Mouse (Mus musculus) neural tube, embryonic 12.5 days (tissue): Measurements from ENCODE around the gene 4921517D22Rik. TPM values are rescaled to one million over a fixed set of nuclear protein-coding genes. Genes with fewer than 3 reads are reported as not detected.
A peak's percentile ranks its signal among the peaks of the same experiment; 100 is the strongest.

Experiments
- ATAC-seq: fragments of 200-750 bp; cut with Nextera tagmentation; 2 replicates; pipeline ENCODE4 v1.8.0; 2017; ENCODE audit warnings: low read depth, mild to moderate bottlenecking, moderate TSS enrichment, moderate library complexity; ENCODE audit not compliant: low FRiP score
- H3K27ac ChIP-seq: fragments of 300-500 bp; sonication (generic); 2 replicates; pipeline ENCODE4 v1.5.1; 2016
- H3K27me3 ChIP-seq: fragments of 300-500 bp; sonication (generic); replicated peaks from 2 replicates; pipeline ENCODE4 v1.6.1; 2016; ENCODE audit warnings: mild to moderate bottlenecking
- H3K36me3 ChIP-seq: fragments of 300-500 bp; sonication (generic); 2 replicates; pipeline ENCODE4 v1.6.1; 2016; ENCODE audit warnings: mild to moderate bottlenecking
- H3K4me1 ChIP-seq: fragments of 300-500 bp; sonication (generic); 2 replicates; pipeline ENCODE4 v1.6.1; 2016
- H3K4me2 ChIP-seq: fragments of 300-500 bp; sonication (generic); replicated peaks from 2 replicates; pipeline ENCODE4 v1.6.1; 2016; ENCODE audit warnings: mild to moderate bottlenecking
- H3K4me3 ChIP-seq: fragments of 300-500 bp; sonication (generic); 2 replicates; pipeline ENCODE4 v1.5.1; 2016
- H3K9ac ChIP-seq: fragments of 300-500 bp; sonication (generic); 2 replicates; pipeline ENCODE4 v1.6.1; 2016; ENCODE audit warnings: mild to moderate bottlenecking
- H3K9me3 ChIP-seq: fragments of 300-500 bp; sonication (generic); 2 replicates; pipeline ENCODE4 v1.6.1; 2016; ENCODE audit warnings: mild to moderate bottlenecking
- WGBS: fragments of 180-500 bp; shearing (Covaris S2); methylation state at CpG from one replicate; pipeline ENCODE4 v1.1.7; 2016; 5-methylcytosine and 5-hydroxymethylcytosine counted together
- polyA plus RNA-seq: library from polyadenylated mRNA; unstranded; fragments of >200 nt; fragmentation: Nextera tagmentation; extraction: Ambion mirVana; gene quantifications from 2 replicates; pipeline ENCODE4 v1.2.1, GENCODE M21; 2016

Gene 4921517D22Rik
- polyA plus RNA-seq, 1 experiment from 2014 or later: not detected

DNA sequence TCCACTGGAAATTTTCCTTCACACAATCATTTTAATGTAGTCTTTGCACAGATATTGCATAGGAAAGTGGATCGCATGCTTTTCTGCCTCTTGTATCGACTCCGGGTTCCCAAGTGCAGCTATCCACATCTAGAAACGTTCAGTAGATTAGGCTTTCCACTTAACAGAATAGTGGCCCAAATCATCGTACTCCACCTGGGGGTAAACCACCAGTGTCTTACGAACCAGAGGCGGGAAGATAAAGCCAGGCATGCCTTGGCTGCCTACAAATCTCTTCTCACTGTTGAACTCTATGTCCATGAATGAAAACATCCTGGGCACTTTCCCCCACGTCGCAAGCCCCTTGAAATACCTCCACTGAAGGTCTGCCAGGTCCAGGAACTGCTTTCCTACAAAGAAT is 4.6 kb downstream of the 4921517D22Rik start:
- ATAC-seq: no peak
- peaks cover 2% of the 10 kb centered on the region; the same call in 1 of the 2 replicates for H3K4me1 ChIP-seq
- WGBS: 90% methylated on average over 9 of the region's 9 CpGs
- 0 out of 2 replicates have a peak, but pooled peaks cover 4% of the 10 kb centered on the region for H3K9me3 ChIP-seq
- H3K36me3 ChIP-seq: no peaks in the 10 kb centered on the region
- H3K27me3 ChIP-seq: no peaks in the 10 kb centered on the region
- no peak overlapping the region for H3K27ac ChIP-seq
- no peak overlapping the region for H3K9ac ChIP-seq
- no peak overlapping the region for H3K4me2 ChIP-seq
- no peak overlapping the region for H3K4me3 ChIP-seq

DNA sequence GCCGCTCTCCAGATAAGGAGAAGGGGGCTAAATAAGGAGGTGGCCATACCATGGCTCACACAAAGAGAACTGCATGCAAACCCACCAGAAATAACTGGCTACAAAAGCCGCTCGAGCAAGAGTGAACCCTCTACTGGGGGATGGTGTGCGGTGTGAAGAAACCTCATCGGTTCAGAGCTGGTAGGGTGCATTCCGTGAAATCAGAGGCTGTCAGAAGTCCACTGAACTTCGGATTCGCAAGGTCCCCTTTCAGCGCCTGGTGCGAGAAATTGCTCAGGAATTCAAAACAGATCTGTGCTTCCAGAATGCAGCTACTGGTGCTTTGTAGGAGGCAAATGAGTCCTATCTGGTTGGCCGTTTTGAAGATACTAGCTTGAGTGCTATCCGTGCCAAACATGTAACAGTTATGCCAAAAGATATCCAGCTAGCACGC is 5.6 kb downstream of the 4921517D22Rik start:
- Histone ChIP-seq H3K4me2 (no peak overlapping the region), H3K4me3 (no peak overlapping the region), H3K27me3 (no peaks in the 10 kb centered on the region), H3K27ac (no peak overlapping the region), H3K9me3 (0 out of 2 replicates have a peak, but pooled peaks cover 4% of the 10 kb centered on the region), H3K36me3 (no peaks in the 10 kb centered on the region), H3K4me1 (peaks cover 2% of the 10 kb centered on the region; the same call in 1 of the 2 replicates), H3K9ac (no peak overlapping the region)
- no peak for ATAC-seq
- 75% methylated on average over 13 of the region's 13 CpGs for WGBS

DNA sequence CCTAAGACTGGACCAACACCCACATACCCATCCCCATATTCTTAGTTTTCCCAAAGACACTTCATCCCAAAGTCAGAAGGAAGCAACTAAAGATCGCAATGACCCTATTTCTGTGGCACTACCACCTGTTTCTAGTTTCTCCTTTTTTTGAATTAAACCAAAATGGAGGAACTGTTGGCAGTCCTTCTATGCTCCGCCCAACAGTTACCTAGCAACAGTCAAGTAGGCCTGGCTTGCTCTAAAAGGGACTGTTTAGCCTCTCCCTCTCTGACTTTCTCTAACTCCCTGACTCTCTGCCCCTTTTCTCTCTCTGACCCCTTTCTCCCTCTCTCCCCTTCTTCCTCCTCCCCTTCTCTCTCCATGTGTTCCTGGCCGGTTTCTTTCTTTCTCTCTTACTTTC is 8.7 kb downstream of the 4921517D22Rik start:
- no peak overlapping the region for H3K9ac ChIP-seq
- WGBS: 87% methylated on average over 3 of the region's 3 CpGs
- H3K9me3 ChIP-seq: no peaks in the 10 kb centered on the region
- no peak overlapping the region for H3K4me3 ChIP-seq
- no peak overlapping the region for H3K27ac ChIP-seq
- no peaks in the 10 kb centered on the region for H3K27me3 ChIP-seq
- H3K4me1 ChIP-seq: no peaks in the 10 kb centered on the region
- no peak for ATAC-seq
- no peak overlapping the region for H3K4me2 ChIP-seq
- H3K36me3 ChIP-seq: no peaks in the 10 kb centered on the region

DNA sequence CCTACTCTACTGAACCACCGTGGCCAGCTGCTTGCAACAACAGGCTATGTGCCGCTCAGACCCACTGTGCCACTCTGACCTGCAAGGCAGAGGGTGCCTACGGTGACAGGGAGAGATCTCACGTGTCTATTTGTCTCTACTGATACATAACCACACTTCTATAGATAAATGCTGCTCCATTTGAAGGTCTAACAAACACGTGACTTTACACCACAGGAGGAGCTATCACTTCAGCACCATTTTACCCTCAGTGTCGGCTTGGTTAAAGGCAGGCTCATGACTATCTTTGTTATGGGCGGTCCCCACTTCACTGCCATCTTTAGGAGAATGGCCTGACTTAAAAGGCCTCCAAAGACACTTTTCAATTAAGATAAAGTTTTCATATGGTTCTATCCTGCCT is 11.3 kb downstream of the 4921517D22Rik start:
- ATAC-seq: no peak
- 30% methylated on average over 7 of the region's 7 CpGs for WGBS
- no peaks in the 10 kb centered on the region for H3K4me1 ChIP-seq

DNA sequence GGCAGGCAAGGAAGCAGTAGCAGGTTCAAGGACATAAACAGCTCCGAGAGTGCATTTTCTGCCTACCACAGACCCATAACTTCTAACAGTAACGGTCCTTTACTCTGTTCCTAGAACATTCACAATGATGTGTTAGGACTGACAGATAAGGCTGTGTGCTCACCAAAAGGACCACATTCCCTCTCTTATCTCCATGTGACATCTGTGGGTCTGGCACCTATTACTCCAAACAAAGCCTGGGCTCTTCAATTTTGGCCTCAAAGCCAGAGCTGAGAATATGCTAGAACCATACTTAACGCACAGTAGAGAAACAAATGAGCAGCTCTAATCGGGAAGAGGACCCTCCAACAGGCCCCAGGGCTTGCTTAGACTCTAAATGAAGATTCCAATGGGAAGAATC is 14.0 kb downstream of the 4921517D22Rik start:
- no peak overlapping the region for H3K27ac ChIP-seq
- H3K4me3 ChIP-seq: no peak overlapping the region
- WGBS: 83% methylated on average over 4 of the region's 4 CpGs
- H3K9ac ChIP-seq: no peak overlapping the region
- no peaks in the 10 kb centered on the region for H3K9me3 ChIP-seq
- no peaks in the 10 kb centered on the region for H3K27me3 ChIP-seq
- no peak for ATAC-seq
- no peaks in the 10 kb centered on the region for H3K4me1 ChIP-seq
- no peaks in the 10 kb centered on the region for H3K36me3 ChIP-seq
- no peak overlapping the region for H3K4me2 ChIP-seq

More for the DNA sequence above, 11.3 kb downstream of the 4921517D22Rik start:
- no peak overlapping the region for H3K4me3 ChIP-seq
- no peaks in the 10 kb centered on the region for H3K36me3 ChIP-seq
- H3K27ac ChIP-seq: no peak overlapping the region
- no peaks in the 10 kb centered on the region for H3K9me3 ChIP-seq
- H3K4me2 ChIP-seq: no peak overlapping the region
- no peak overlapping the region for H3K9ac ChIP-seq
- no peaks in the 10 kb centered on the region for H3K27me3 ChIP-seq

DNA sequence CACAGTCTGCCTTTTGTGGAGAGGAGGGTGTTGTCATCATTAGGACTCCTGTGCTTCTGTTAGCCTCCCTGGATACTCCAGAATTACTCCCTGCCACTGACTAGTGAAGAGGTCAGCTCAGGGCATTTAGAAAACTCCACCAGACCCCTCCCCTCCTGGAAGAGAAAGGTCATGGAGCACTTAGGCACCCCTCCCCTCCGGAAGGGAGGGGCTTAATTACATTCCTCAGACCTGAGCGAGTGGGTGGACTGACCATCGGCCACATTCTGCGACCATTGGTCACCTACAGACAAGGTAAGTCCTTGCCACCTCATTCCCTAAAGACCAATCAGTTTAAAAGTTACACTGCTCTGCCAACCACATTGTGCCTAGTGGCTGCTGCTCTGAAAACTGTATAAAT is 14.6 kb downstream of the 4921517D22Rik start:
- Histone ChIP-seq H3K27me3 (no peaks in the 10 kb centered on the region), H3K9ac (no peak overlapping the region), H3K9me3 (no peaks in the 10 kb centered on the region), H3K4me1 (no peaks in the 10 kb centered on the region), H3K27ac (no peak overlapping the region), H3K36me3 (no peaks in the 10 kb centered on the region), H3K4me3 (no peak overlapping the region), H3K4me2 (no peak overlapping the region)
- no peak for ATAC-seq
- WGBS: 60% methylated on average over 4 of the region's 4 CpGs

DNA sequence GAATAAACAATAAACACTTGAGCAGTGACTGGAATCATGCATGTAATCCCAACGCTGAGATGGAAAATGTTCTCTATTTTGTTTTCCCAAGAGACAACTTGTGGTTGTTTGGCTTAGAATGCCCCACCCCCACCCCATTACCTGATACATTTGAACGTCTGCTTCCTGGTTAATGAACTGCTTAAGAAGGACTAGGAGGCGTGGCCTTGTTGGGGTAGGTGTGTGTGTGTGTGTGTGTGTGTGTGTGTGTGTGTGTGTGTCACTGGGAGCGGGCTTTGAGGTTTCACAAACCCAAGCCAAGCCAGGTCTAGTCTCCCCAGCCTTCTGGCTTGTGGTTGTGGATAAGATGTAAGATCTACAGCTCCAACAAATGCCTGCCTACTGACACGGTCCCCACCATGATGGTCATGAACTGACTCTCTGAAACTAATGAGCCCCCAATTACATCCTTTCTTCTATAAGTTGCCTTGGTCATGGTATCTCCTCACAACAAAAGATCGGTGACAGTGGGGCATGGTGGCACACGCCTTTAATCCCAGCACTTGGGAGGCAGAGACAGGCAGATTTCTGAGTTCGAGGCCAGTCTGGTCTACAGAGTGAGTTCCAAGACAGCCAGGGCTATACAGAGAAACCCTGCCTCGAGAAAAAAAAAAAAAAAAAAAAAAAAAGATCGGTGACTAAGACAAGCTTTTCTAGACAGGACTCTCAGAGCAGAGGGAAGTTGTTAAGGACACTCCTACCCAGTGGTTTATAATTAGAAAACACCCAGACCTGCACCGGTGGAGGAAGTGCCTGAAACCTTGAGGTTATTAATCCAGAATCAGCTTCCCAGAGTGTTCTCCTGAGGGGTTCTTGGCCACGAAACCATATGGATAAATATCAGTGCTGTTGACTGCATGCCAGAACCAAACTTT is 17.3 kb downstream of the 4921517D22Rik start:
- Histone ChIP-seq H3K36me3 (no peaks in the 10 kb centered on the region), H3K27me3 (no peaks in the 10 kb centered on the region), H3K4me3 (0 out of 2 replicates have a peak overlapping the region, but pooled peaks have one; percentile 77), H3K27ac (no peak overlapping the region), H3K4me1 (peaks cover 13% of the 10 kb centered on the region), H3K9me3 (no peaks in the 10 kb centered on the region), H3K4me2 (no peak overlapping the region), H3K9ac (no peak overlapping the region)
- 84% methylated on average over 12 of the region's 12 CpGs for WGBS
- no peak for ATAC-seq

DNA sequence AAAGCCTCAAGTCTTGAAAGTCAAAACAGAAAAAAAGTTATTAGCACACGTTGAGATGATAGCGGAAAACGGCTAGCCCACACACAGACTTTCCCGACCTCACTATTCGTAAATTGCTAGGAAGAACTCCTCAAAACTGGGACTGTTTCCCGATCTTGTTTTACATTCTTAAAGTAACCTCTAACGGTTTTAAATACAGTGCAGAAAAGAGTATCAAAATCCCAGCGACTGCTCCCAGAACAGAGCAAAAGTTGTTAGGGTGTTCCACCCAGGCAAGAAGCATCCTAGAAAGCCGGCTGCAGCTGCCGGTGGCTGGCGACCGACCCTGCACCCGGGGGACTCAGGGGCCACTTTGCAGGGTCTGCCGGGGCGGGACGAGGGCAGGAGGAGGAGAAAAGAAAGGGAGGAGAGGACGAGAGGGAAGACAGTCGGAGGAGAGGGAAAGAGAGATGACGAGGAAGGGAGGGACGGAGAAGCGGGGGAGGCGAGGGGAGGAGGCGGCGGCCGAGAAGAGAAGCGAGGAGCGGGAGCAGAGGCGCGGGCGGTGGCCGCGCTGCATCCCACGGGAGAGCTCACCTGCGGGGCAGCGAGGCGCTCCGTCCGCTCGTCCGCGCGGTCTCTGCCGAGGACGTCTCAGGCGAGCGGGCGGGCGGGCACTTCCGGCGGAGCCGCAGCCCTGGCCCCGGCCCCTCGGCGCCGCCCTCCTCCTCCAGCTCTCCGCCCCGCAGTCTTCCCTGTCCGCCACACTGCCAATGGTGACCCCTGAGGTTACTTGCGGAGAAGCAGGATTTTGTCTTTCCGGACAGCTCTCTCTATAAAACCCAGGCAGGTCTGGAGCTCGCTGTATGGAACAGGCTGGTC is 18.5 kb downstream of the 4921517D22Rik start, which contains the start of gene Golm1:
Gene Golm1 (minus strand): TSS at position 661 of the 861 bp plus-strand sequence.
- H3K4me1 ChIP-seq: peaks cover 13% of the 10 kb centered on the region
- H3K27me3 ChIP-seq: no peaks in the 10 kb centered on the region
- WGBS: under 1% methylated on average over 59 of the region's 61 CpGs
- H3K4me3 ChIP-seq: peak within 1 kb of the TSS; percentile 77
- peak within 1 kb of the TSS; percentile 87 for H3K9ac ChIP-seq
- H3K27ac ChIP-seq: peak within 1 kb of the TSS; percentile 84
- no peaks in the 10 kb centered on the region for H3K9me3 ChIP-seq
- H3K36me3 ChIP-seq: no peaks in the 10 kb centered on the region
- peak within 1 kb of the TSS; percentile 64 for H3K4me2 ChIP-seq
- peak; percentile 51 for ATAC-seq

DNA sequence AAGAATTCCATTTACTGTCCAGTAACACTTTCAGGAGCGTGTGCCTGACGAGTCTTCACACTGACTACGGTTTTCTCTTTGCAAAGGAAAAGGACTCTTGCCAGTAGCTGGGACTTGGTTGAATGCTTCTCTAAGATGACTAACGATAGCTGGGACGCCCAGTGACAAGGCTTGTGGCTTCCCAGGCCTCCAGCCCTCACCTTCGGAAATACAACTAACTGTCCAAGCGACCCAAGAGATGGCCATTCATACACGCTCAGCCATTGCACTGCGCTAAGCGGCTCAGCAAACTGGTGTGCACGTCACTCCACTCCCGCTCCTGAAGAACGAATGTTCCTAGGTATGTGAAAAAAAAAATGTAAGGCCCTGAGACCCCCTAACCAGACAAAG is 19.2 kb downstream of the 4921517D22Rik start:
- Histone ChIP-seq H3K4me2 (peak overlapping the region; percentile 64), H3K36me3 (no peaks in the 10 kb centered on the region), H3K4me1 (peaks cover 13% of the 10 kb centered on the region), H3K27me3 (no peaks in the 10 kb centered on the region), H3K4me3 (peak overlapping the region; percentile 77), H3K9ac (peak overlapping the region; percentile 87), H3K27ac (0 out of 2 replicates have a peak overlapping the region, but pooled peaks have one; percentile 39), H3K9me3 (no peaks in the 10 kb centered on the region)
- WGBS: under 1% methylated on average over 13 of the region's 13 CpGs
- peak; percentile 42 for ATAC-seq

DNA sequence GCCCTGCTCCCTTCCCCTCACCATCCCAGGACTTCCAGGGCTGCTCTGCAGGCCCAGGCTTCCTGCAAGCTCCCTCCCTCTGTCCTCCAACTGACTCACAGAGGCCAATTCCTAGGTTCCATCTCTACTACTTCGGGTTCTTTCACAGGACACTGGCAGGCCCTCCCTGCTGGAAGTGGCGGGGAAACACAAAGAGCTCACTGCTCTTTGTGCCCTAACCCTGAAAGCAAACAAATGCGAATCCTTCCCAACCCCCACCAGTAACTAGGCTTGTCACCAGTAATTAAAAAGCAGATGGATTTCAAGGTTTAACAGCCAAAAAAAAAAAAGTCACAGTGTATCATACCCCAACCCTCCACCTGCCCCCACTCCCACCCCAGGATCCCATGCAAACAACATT is 19.7 kb downstream of the 4921517D22Rik start:
- Histone ChIP-seq H3K4me3 (peak overlapping the region; percentile 77), H3K4me2 (peak overlapping the region; percentile 64), H3K27ac (peak overlapping the region; percentile 77; the same call in 1 of the 2 replicates), H3K9ac (peak overlapping the region; percentile 87), H3K9me3 (no peaks in the 10 kb centered on the region), H3K4me1 (peaks cover 13% of the 10 kb centered on the region), H3K27me3 (no peaks in the 10 kb centered on the region), H3K36me3 (0 out of 2 replicates have a peak, but pooled peaks cover 3% of the 10 kb centered on the region)
- 2% methylated on average over 3 of the region's 3 CpGs for WGBS
- peak; percentile 44; the same call in 1 of the 2 replicates for ATAC-seq

DNA sequence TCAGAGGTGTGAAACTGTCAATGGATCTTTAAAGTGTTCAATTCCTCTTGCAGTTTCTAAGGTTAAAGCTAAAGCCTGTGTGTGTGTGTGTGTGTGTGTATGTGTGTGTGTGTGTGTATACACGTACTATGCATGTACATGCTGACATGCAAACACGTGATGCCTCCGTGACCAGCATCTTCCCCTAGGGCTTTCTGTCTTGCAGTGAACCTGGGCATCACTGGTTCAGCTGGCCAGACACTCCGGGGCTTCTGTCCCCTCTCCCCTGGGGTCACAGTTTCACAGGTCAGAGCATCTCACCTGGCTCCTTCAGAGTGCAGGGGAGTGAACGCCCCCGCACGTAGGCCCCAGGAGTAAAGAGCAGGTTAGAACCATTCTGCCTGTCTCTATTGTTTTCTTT is 20.3 kb downstream of the 4921517D22Rik start:
- peaks cover 13% of the 10 kb centered on the region for H3K4me1 ChIP-seq
- ATAC-seq: no peak
- H3K27ac ChIP-seq: peak overlapping the region; percentile 50; the same call in 1 of the 2 replicates
- 0 out of 2 replicates have a peak, but pooled peaks cover 3% of the 10 kb centered on the region for H3K36me3 ChIP-seq
- H3K4me2 ChIP-seq: peak overlapping the region; percentile 64
- H3K4me3 ChIP-seq: peak overlapping the region; percentile 25
- no peaks in the 10 kb centered on the region for H3K27me3 ChIP-seq
- peak overlapping the region; percentile 87; the same call in 1 of the 2 replicates for H3K9ac ChIP-seq
- H3K9me3 ChIP-seq: no peaks in the 10 kb centered on the region
- WGBS: 29% methylated on average over 7 of the region's 7 CpGs
